Mouse (Mus musculus) kidney, adult 2 months (tissue): Measurements from ENCODE around the gene Gm28230.

Experiments used
- CTCF ChIP-seq: fragments of 200-500 bp; conservative IDR thresholded peaks from 2 replicates; pipeline ENCODE4 v1.5.1; 2011; ENCODE audit warnings: low read depth, mild to moderate bottlenecking, control low read depth, low read length, moderate library complexity, mixed read lengths; ENCODE audit not compliant: insufficient read depth, insufficient read length
- POLR2A ChIP-seq: fragments of 200-500 bp; IDR thresholded peaks from one replicate; pipeline ENCODE4 v1.6.1; 2011; ENCODE audit warnings: low read depth, low read length, control low read depth

GRCm38 (mm10) chr2:74698201-74699052, 28.1 kb upstream of the Gm28230 start:
- no peak for TF ChIP-seq CTCF
- TF ChIP-seq POLR2A: no peak
